Mouse (Mus musculus) forebrain, embryonic 16.5 days (tissue): ENCODE results near the gene Cmtm7. TPM values are rescaled to one million over a fixed set of nuclear protein-coding genes. Genes with fewer than 3 reads are reported as not detected.
"Not testable (repeated sequence)": the region's sequence is repeated elsewhere in the genome, so short reads cannot be mapped to it uniquely, and the experiment has no call there.

Experiments
- ATAC-seq: fragments of 200-750 bp; cut with Nextera tagmentation; 2 replicates; pipeline ENCODE4 v1.8.0; 2017; ENCODE audit warnings: mild to moderate bottlenecking, moderate library complexity
- H3K27ac ChIP-seq: fragments of 300-500 bp; sonication (generic); 2 replicates; pipeline ENCODE4 v1.5.1; 2014; ENCODE audit warnings: low read length, control low read depth
- H3K27me3 ChIP-seq: fragments of 300-500 bp; sonication (generic); replicated peaks from 2 replicates; pipeline ENCODE4 v1.6.1; 2014; ENCODE audit warnings: low read length; ENCODE audit not compliant: control insufficient read depth, insufficient read depth
- H3K36me3 ChIP-seq: fragments of 300-500 bp; sonication (generic); 2 replicates; pipeline ENCODE4 v1.6.1; 2014; ENCODE audit not compliant: control insufficient read depth, insufficient read depth
- H3K4me1 ChIP-seq: fragments of 300-500 bp; sonication (generic); replicated peaks from 2 replicates; pipeline ENCODE4 v1.6.1; 2014; ENCODE audit warnings: low read length; ENCODE audit not compliant: control insufficient read depth, insufficient read depth
- H3K4me2 ChIP-seq: fragments of 300-500 bp; sonication (generic); 2 replicates; pipeline ENCODE4 v1.6.1; 2014; ENCODE audit warnings: mild to moderate bottlenecking, low read length, control low read depth
- H3K4me3 ChIP-seq: fragments of 300-500 bp; sonication (generic); replicated peaks from 2 replicates; pipeline ENCODE4 v1.5.1; 2014; ENCODE audit warnings: mild to moderate bottlenecking, low read length, control low read depth
- H3K9ac ChIP-seq: fragments of 300-500 bp; sonication (generic); replicated peaks from 2 replicates; pipeline ENCODE4 v1.6.1; 2014; ENCODE audit warnings: low read depth, low read length, control low read depth
- H3K9me3 ChIP-seq: fragments of 300-500 bp; sonication (generic); 2 replicates; pipeline ENCODE4 v1.6.1; 2016; ENCODE audit warnings: low read length; ENCODE audit not compliant: control insufficient read depth
- WGBS: fragments of 180-500 bp; shearing (Covaris S2); extraction: QIAGEN DNeasy Blood & Tissue Kit; methylation state at CpG from one replicate; pipeline ENCODE4 v1.1.7; 2014; 5-methylcytosine and 5-hydroxymethylcytosine counted together
- polyA plus RNA-seq: library from polyadenylated mRNA; unstranded; fragments of >200 nt; fragmentation: Nextera tagmentation; extraction: Ambion mirVana; gene quantifications from 2 replicates; pipeline ENCODE4 v1.2.1, GENCODE M21; 2015

Gene Cmtm7
- polyA plus RNA-seq, 1 experiment from 2014 or later = 14.6 TPM

- not testable (repeated sequence) for H3K27ac ChIP-seq, ATAC-seq, H3K4me3 ChIP-seq, H3K9ac ChIP-seq, H3K9me3 ChIP-seq, H3K4me2 ChIP-seq, H3K27me3 ChIP-seq
- H3K36me3 ChIP-seq = peaks cover 16% of the 10 kb centered on the region
- WGBS = 67% methylated on average over 2 of the region's 2 CpGs
- peaks cover 16% of the 10 kb centered on the region for H3K4me1 ChIP-seq
These were observed 53.2 kb downstream of the Cmtm7 start for GRCm38 (mm10) chr9:114728432-114728831.

- Histone ChIP-seq H3K9ac (no peak overlapping the region), H3K4me1 (peaks cover 7% of the 10 kb centered on the region), H3K27me3 (no peaks in the 10 kb centered on the region), H3K27ac (no peak overlapping the region), H3K9me3 (no peaks in the 10 kb centered on the region), H3K4me3 (no peak overlapping the region), H3K36me3 (peaks cover 26% of the 10 kb centered on the region), H3K4me2 (no peak overlapping the region)
- no peak for ATAC-seq
- WGBS = 3% methylated on average over 3 of the region's 3 CpGs
These were observed 54.3 kb downstream of the Cmtm7 start for GRCm38 (mm10) chr9:114727315-114727714.

- 86% methylated on average over 18 of the region's 18 CpGs for WGBS
- Histone ChIP-seq H3K27ac (no peak overlapping the region), H3K4me3 (no peak overlapping the region), H3K4me2 (no peak overlapping the region), H3K27me3 (no peaks in the 10 kb centered on the region), H3K9me3 (no peaks in the 10 kb centered on the region), H3K9ac (no peak overlapping the region), H3K4me1 (no peaks in the 10 kb centered on the region), H3K36me3 (peaks cover 48% of the 10 kb centered on the region)
- ATAC-seq = no peak
These were observed 64.9 kb downstream of the Cmtm7 start for GRCm38 (mm10) chr9:114716677-114717331.

GRCm38 (mm10) chr9:114713481-114713880, 68.2 kb downstream of the Cmtm7 start:
- H3K9me3 ChIP-seq = no peaks in the 10 kb centered on the region
- no peak overlapping the region for H3K9ac ChIP-seq
- no peak overlapping the region for H3K4me3 ChIP-seq
- no peaks in the 10 kb centered on the region for H3K27me3 ChIP-seq
- H3K4me1 ChIP-seq = no peaks in the 10 kb centered on the region
- no peak overlapping the region for H3K27ac ChIP-seq
- WGBS = 96% methylated on average over 7 of the region's 7 CpGs
- no peak overlapping the region for H3K4me2 ChIP-seq
- peaks cover 45% of the 10 kb centered on the region for H3K36me3 ChIP-seq
- no peak for ATAC-seq

GRCm38 (mm10) chr9:114710345-114710744, 71.3 kb downstream of the Cmtm7 start:
- peaks cover 37% of the 10 kb centered on the region for H3K36me3 ChIP-seq
- no peaks in the 10 kb centered on the region for H3K4me1 ChIP-seq
- no peak overlapping the region for H3K27ac ChIP-seq
- H3K27me3 ChIP-seq = no peaks in the 10 kb centered on the region
- no peak for ATAC-seq
- H3K4me3 ChIP-seq = no peak overlapping the region
- no peak overlapping the region for H3K9ac ChIP-seq
- H3K9me3 ChIP-seq = no peaks in the 10 kb centered on the region
- H3K4me2 ChIP-seq = no peak overlapping the region
- 80% methylated on average over 7 of the region's 7 CpGs for WGBS

- no peak overlapping the region for H3K4me2 ChIP-seq
- no peaks in the 10 kb centered on the region for H3K9me3 ChIP-seq
- peaks cover 29% of the 10 kb centered on the region for H3K36me3 ChIP-seq
- no peak overlapping the region for H3K27ac ChIP-seq
- ATAC-seq = no peak
- H3K27me3 ChIP-seq = no peaks in the 10 kb centered on the region
- no peaks in the 10 kb centered on the region for H3K4me1 ChIP-seq
- H3K4me3 ChIP-seq = no peak overlapping the region
- WGBS = 96% methylated on average over 4 of the region's 4 CpGs
- no peak overlapping the region for H3K9ac ChIP-seq
These were observed 73.9 kb downstream of the Cmtm7 start for GRCm38 (mm10) chr9:114707805-114708204.

Other genes starting within 250 kb of the Cmtm7 start
- gene Trim71, start 217.5 kb downstream of the Cmtm7 start, polyA plus RNA-seq = 0.12 and 0.13 TPM in 2 replicates
- gene Cnot10, start 141.7 kb downstream of the Cmtm7 start, polyA plus RNA-seq = 61.2 and 64.0 TPM in 2 replicates
- 92.9 and 110 TPM in 2 replicates for gene Dync1li1, start 93.1 kb downstream of the Cmtm7 start, polyA plus RNA-seq
- 23.2 and 30.2 TPM in 2 replicates for gene Cmtm6, start 50.7 kb downstream of the Cmtm7 start, polyA plus RNA-seq
- 6.3 and 8.2 TPM in 2 replicates for gene Cmtm8, start 62.3 kb upstream of the Cmtm7 start, polyA plus RNA-seq
- gene Gpd1l, start 152.1 kb upstream of the Cmtm7 start, polyA plus RNA-seq = 34.4 and 36.1 TPM in 2 replicates
- 1.6 and 2.8 TPM in 2 replicates for gene Osbpl10, start 196.7 kb upstream of the Cmtm7 start, polyA plus RNA-seq
- 169 and 228 TPM in 2 replicates for gene Rps27rt, start 200.9 kb upstream of the Cmtm7 start, polyA plus RNA-seq